In genomic region chr3:84445838-84446237, GRCm38 (mm10) we compare ENCODE assay signal across 14 mouse cellular contexts. TPM values are rescaled to one million over a fixed set of nuclear protein-coding genes. Genes with fewer than 3 reads are reported as not detected.
A peak's percentile ranks its signal among the peaks of the same experiment; 100 is the strongest.
DNase-seq lines count a peak whose midpoint lies in the region; ATAC-seq and TF ChIP-seq lines count a peak whose summit lies in the region.
"Had no signal": no experiment of that assay in that cellular context is flagged by ENCODE, and none has a peak within 500 bp of the region (broad histone marks: within the 10 kb centered on the region; RNA-seq: fewer than 3 reads in every experiment).

No protein-coding gene starts in this region.

- no peaks in the 10 kb centered on the region for H3K9me3 ChIP-seq in heart, embryonic 13.5 days
- no peaks in the 10 kb centered on the region for H3K9me3 ChIP-seq in ES-E14 (ENCODE audit: control insufficient read depth, insufficient read depth, low read depth, low read length)
- no peaks in the 10 kb centered on the region for H3K9me3 ChIP-seq in liver, embryonic 11.5 days (ENCODE audit: control insufficient read depth, low read length)

- intact Hi-C loops in left cerebral cortex, postnatal 4 days (cut with DNase I): no loop called here

- H3K9ac ChIP-seq in heart, embryonic 13.5 days: no peak overlapping the region
- peak overlapping the region; percentile 67; the same call in 1 of the 2 replicates for H3K9ac ChIP-seq in ES-E14 (ENCODE audit: insufficient read depth, low read depth, low read length, poor library complexity, severe bottlenecking)
- H3K9ac ChIP-seq in liver, embryonic 11.5 days (ENCODE audit: low read depth, low read length): no peak overlapping the region
- H3K9ac ChIP-seq: liver, embryonic 14.5 days had no signal

- H3K36me3 ChIP-seq in heart, embryonic 13.5 days: no peaks in the 10 kb centered on the region
- no peaks in the 10 kb centered on the region for H3K36me3 ChIP-seq in ES-E14 (ENCODE audit: control insufficient read depth, insufficient read depth, low read length, poor library complexity, severe bottlenecking)
- H3K36me3 ChIP-seq in liver, embryonic 11.5 days (ENCODE audit: control insufficient read depth, insufficient read depth, low read length): no peaks in the 10 kb centered on the region

- DNase-seq in heart, adult 9 months (ENCODE audit: low spot score in 2 of 2): no peak
- DNase-seq in ES-E14 (ENCODE audit: low read depth, low spot score): peak; percentile 81
- DNase-seq in embryo, embryonic 9.5 days (ENCODE audit: extremely low spot score): peak; percentile 67
- DNase-seq in liver, embryonic 11.5 days (ENCODE audit: low spot score): peak; percentile 50
- DNase-seq in left cerebral cortex, postnatal 4 days: no peak
- no peak for DNase-seq in kidney, postnatal 25 days
- DNase-seq: adrenal gland, postnatal 14 days; cerebellum, postnatal 25 days; gastrocnemius, postnatal 14 days; lung, postnatal 36 days; thymus, postnatal 14 days had no signal

- no peak overlapping the region for H3K27ac ChIP-seq in heart, embryonic 13.5 days (replicated peaks)
- no peak overlapping the region for H3K27ac ChIP-seq in ES-E14 (ENCODE audit: insufficient read depth, low read depth, low read length, poor library complexity, severe bottlenecking)
- H3K27ac ChIP-seq in liver, embryonic 11.5 days (ENCODE audit: low read depth, low read length): no peak overlapping the region
- H3K27ac ChIP-seq: hindbrain, postnatal 0 days; liver, embryonic 14.5 days had no signal

- peaks cover 23% of the 10 kb centered on the region for H3K4me1 ChIP-seq in heart, embryonic 13.5 days
- peaks cover 0 to 6% of the 10 kb centered on the region in 2 experiments; a peak in 2 of 4 replicates for H3K4me1 ChIP-seq in ES-E14 (ENCODE audit: control insufficient read depth in 2 of 2, insufficient read depth in 2 of 2, low read length in 2 of 2, poor library complexity in 1 of 2)
- H3K4me1 ChIP-seq in liver, embryonic 11.5 days (replicated peaks; ENCODE audit: control insufficient read depth, insufficient read depth, low read length): peaks cover 5% of the 10 kb centered on the region; the same call in 1 of the 2 replicates

- ATAC-seq in heart, embryonic 13.5 days (ENCODE audit: extremely low read depth, insufficient number of reproducible peaks, low FRiP score, low TSS enrichment): no peak
- peak; percentile 51 for ATAC-seq in liver, embryonic 11.5 days (replicated peaks; ENCODE audit: low FRiP score)

- H3K4me3 ChIP-seq in heart, embryonic 13.5 days: no peak overlapping the region
- H3K4me3 ChIP-seq in ES-E14 (ENCODE audit: insufficient read depth in 1 of 2, low read depth in 1 of 2, low read length in 2 of 2, poor library complexity in 1 of 2, severe bottlenecking in 1 of 2): peak overlapping the region; percentile 43 to 70
- H3K4me3 ChIP-seq in liver, embryonic 11.5 days (ENCODE audit: low read depth, low read length): no peak overlapping the region

- H3K27me3 ChIP-seq in heart, embryonic 13.5 days (replicated peaks): peaks cover 89% of the 10 kb centered on the region
- H3K27me3 ChIP-seq in liver, embryonic 11.5 days (replicated peaks; ENCODE audit: control insufficient read depth, insufficient read depth, low read length): peaks cover 24% of the 10 kb centered on the region

- in situ Hi-C loops in ES-E14 (cut with MboI; ENCODE audit: low sequenced_read_pairs in 2 of 2, unreplicated experiment in 2 of 2): no loop called here

- WGBS in heart, embryonic 13.5 days: 25% methylated on average over 9 of the region's 9 CpGs
- WGBS in liver, embryonic 11.5 days: 21% methylated on average over 9 of the region's 9 CpGs

- H3K4me2 ChIP-seq in heart, embryonic 13.5 days: peak overlapping the region; percentile 10; the same call in 1 of the 2 replicates
- peak overlapping the region; percentile 39 for H3K4me2 ChIP-seq in liver, embryonic 11.5 days

TF ChIP-seq in ES-E14, 5 proteins besides CTCF, POLR2A, EP300 and RAD21:
- TF ChIP-seq HCFC1 (IDR thresholded peaks at IDR 0.05; ENCODE audit: borderline replicate concordance, insufficient read depth, low read length) (no peak), ZC3H11A (IDR thresholded peaks at IDR 0.05; ENCODE audit: borderline replicate concordance, low read depth, low read length) (no peak), CHD2 (IDR thresholded peaks at IDR 0.05; ENCODE audit: low read depth, low read length) (no peak), MAFK (IDR thresholded peaks at IDR 0.05; ENCODE audit: insufficient read depth, low read depth, low read length) (no peak), ZNF384 (IDR thresholded peaks at IDR 0.05; ENCODE audit: low read depth, low read length) (no peak)

RNA-seq across cellular contexts. Expression of gene Fhdc1, which starts 34.4 kb away (rescaled TPM):
- polyA plus RNA-seq in heart, embryonic 13.5 days (2015; fragmentation: Nextera tagmentation; extraction: Ambion mirVana): 1.7 and 2.2 TPM in 2 replicates
- 0.48 and 1.2 TPM in 2 replicates for total RNA-seq in ES-E14 (2012; rRNA removed)
- 7.6 and 11.6 TPM in 2 replicates for polyA plus RNA-seq in liver, embryonic 11.5 days (2014; fragmentation: Nextera tagmentation; extraction: Ambion mirVana)
- total RNA-seq in left cerebral cortex, postnatal 4 days (2021): 1 to 10 TPM; 3.3 to 5.2 TPM

Comparison
In these comparisons a context has a peak if more than half of its experiments do, and no peak if none do; other contexts are left out.
1. H3K4me3 ChIP-seq: peak in ES-E14 (2 of 2); none in heart, embryonic 13.5 days (single experiment) and liver, embryonic 11.5 days (single experiment).
2. DNase-seq: peak in ES-E14 (single experiment), embryo, embryonic 9.5 days (single experiment) and liver, embryonic 11.5 days (single experiment); none in heart, adult 9 months (0 of 2), left cerebral cortex, postnatal 4 days (single experiment) and kidney, postnatal 25 days (0 of 2).